17 mouse cellular contexts compared by ENCODE assay signal in genomic region chr9:59296419-59296818, GRCm38 (mm10).
"Had no signal": no experiment of that assay in that cellular context is flagged by ENCODE, and none has a peak within 500 bp of the region (broad histone marks: within the 10 kb centered on the region; RNA-seq: fewer than 3 reads in every experiment).

No protein-coding gene starts in this region.

- ATAC-seq: midbrain, embryonic 13.5 days; midbrain, embryonic 15.5 days had no signal

- H3K9me3 ChIP-seq: midbrain, embryonic 13.5 days; midbrain, embryonic 15.5 days; neural tube, embryonic 13.5 days; neural tube, embryonic 15.5 days had no signal

- H3K36me3 ChIP-seq: midbrain, embryonic 15.5 days had no signal

- DNase-seq: lung, adult 18-20 months; lung, embryonic 14.5 days; lung, postnatal 10 days; lung, postnatal 4 days; retina, postnatal 1 day; right cerebral cortex, adult 18-20 months; right cerebral cortex, postnatal 25 days; right cerebral cortex, postnatal 4 days; spleen, adult 18-20 months; thymus, adult 18-20 months; thymus, postnatal 14 days; thymus, postnatal 36 days had no signal

- H3K27me3 ChIP-seq: midbrain, embryonic 13.5 days; midbrain, embryonic 15.5 days; neural tube, embryonic 13.5 days; neural tube, embryonic 15.5 days had no signal

- H3K9ac ChIP-seq: lung, embryonic 14.5 days; midbrain, embryonic 13.5 days; midbrain, embryonic 15.5 days; neural tube, embryonic 13.5 days; neural tube, embryonic 15.5 days had no signal

- H3K4me2 ChIP-seq: lung, embryonic 14.5 days; midbrain, embryonic 11.5 days; midbrain, embryonic 13.5 days; midbrain, embryonic 15.5 days; neural tube, embryonic 13.5 days; neural tube, embryonic 15.5 days had no signal

- H3K4me3 ChIP-seq: midbrain, embryonic 13.5 days; midbrain, embryonic 15.5 days; neural tube, embryonic 13.5 days; neural tube, embryonic 15.5 days had no signal

- H3K27ac ChIP-seq: midbrain, embryonic 13.5 days; midbrain, embryonic 15.5 days; neural tube, embryonic 13.5 days; neural tube, embryonic 15.5 days had no signal
